Mouse (Mus musculus): ENCODE measurements at regions not wholly inside any gene's neighbourhood (a gene's known extent, or its start where the extent isn't known, plus 50 kb on each side); places are given as distances from the start of the nearest gene placed in this dataset.
"Not testable (repeated sequence)": the region's sequence is repeated elsewhere in the genome, so short reads cannot be mapped to it uniquely, and the experiment has no call there.

DNA sequence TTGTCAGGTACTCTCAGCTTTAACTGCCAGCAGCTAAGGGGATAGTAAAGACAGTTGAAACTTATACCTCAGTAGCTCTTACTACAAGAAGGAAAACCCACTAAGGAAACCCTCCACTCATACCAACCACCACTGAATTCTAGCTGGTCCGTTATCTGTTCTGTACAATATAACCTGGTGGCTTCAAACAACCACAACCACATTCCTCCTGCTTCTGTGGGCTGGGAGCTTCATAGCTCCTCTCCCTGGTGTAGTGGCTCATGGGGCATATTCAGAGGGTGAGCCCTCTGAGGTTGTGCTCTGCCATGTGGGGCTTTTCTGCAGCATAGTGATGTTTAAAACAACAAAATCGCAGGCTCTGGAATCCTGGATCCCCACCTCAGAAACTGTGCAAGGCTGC is 110.0 kb upstream of the Arid1b start:
- Histone ChIP-seq H3K4me3 (no peak overlapping the region), H3K27me3 (no peaks in the 10 kb centered on the region), H3K4me2 (replicated peaks) (no peak overlapping the region), H3K4me1 (no peaks in the 10 kb centered on the region), H3K27ac (no peak overlapping the region), H3K9ac (no peak overlapping the region), H3K9me3 (no peaks in the 10 kb centered on the region), H3K36me3 (no peaks in the 10 kb centered on the region)
- no peak for ATAC-seq (ENCODE audit: low FRiP score, low read depth)
- 86% methylated on average over 2 of the region's 2 CpGs for WGBS

DNA sequence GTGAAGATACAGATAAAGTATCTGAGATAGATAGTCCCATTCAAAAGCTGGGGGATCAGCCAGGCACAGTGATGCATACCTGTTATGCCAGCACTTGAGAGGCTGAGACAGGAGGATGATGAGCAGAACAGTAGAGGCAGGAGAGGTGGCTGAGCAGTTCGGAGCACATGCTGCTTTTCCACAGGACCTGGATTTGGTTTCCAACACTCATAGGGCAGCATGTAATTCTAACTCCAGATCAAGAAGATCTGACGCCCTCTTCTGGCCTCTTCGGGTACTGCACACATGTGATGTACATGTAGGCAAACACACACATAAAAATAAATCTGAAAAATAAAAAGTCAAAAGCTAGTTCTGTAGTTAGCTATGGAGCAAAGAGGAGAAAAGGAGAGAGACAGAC is 109.4 kb upstream of the Arid1b start:
- ATAC-seq (ENCODE audit: low FRiP score, low read depth) = no peak
- Histone ChIP-seq H3K4me2 (replicated peaks) (no peak overlapping the region), H3K9ac (no peak overlapping the region), H3K9me3 (no peaks in the 10 kb centered on the region), H3K4me1 (no peaks in the 10 kb centered on the region), H3K36me3 (no peaks in the 10 kb centered on the region), H3K27me3 (no peaks in the 10 kb centered on the region), H3K4me3 (no peak overlapping the region), H3K27ac (no peak overlapping the region)
- WGBS = 68% methylated on average over 3 of the region's 3 CpGs

DNA sequence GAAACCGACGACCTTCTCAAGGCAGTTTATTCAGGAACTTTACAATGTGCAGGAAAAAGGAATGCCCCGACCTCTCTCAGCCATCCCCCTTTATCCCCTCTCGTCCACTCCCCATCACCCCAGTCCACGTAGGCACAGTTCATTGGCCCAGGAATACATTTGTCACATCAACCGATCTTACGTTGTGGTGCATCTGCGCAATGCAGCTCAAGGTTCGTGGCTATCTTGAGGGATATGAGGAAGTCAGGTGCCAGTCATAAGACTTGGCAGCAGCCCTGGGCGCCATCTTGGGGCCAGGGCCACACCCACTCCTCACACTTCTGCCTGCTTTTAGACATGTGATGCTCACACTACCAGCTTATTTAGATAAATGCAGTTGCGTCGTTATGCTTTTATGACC is 106.8 kb upstream of the Arid1b start:
- not testable (repeated sequence) for H3K4me3 ChIP-seq; H3K27ac ChIP-seq; H3K36me3 ChIP-seq; H3K9ac ChIP-seq; H3K4me2 ChIP-seq (replicated peaks); ATAC-seq (ENCODE audit: low FRiP score, low read depth); H3K4me1 ChIP-seq; H3K9me3 ChIP-seq; H3K27me3 ChIP-seq
- WGBS = 86% methylated on average over 12 of the region's 12 CpGs

DNA sequence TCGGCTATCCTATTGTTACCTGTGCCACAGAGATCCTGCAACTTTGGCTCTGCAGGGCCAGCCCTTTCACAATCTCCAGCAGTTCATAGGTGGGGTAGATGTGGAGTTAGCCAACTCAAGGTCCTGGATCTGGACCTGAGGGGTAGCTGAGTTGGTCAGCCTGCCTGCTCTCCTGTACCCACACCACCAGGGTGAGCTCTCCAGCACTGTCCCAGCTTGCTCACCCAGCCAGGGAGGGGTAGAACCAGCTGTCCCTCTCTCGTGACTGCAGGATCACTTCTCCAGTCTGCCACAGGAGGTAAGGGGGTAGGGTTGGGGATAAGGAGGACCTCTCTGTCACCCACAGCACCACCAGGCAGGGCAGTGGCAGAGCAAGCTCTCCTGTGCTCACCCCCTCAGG is 104.6 kb upstream of the Arid1b start:
- 68% methylated on average over 2 of the region's 2 CpGs for WGBS
- H3K9ac ChIP-seq = no peak overlapping the region
- H3K27me3 ChIP-seq = no peaks in the 10 kb centered on the region
- no peaks in the 10 kb centered on the region for H3K36me3 ChIP-seq
- H3K9me3 ChIP-seq = no peaks in the 10 kb centered on the region
- no peak overlapping the region for H3K4me2 ChIP-seq (replicated peaks)
- no peak overlapping the region for H3K4me3 ChIP-seq
- H3K27ac ChIP-seq = no peak overlapping the region
- no peaks in the 10 kb centered on the region for H3K4me1 ChIP-seq
- no peak for ATAC-seq (ENCODE audit: low FRiP score, low read depth)

DNA sequence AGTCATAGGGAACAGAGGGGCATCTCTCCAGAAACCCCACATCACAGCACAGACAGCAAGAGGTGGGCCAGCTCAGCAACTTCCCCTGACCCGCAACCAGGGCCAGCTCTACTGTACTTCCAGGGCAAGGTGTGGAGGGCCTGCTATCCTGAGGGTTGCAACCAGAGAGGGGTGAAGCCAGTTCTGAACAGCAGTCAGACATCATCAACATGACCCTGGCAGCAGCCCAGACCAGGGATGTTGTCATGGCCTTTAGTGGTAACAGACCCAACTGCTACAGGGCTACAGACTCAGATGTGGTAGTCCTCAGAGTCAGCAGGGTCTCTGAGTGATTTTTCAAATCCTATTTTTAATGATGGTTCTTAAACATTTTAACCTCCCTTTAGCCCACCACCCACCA is 104.0 kb upstream of the Arid1b start:
- no peaks in the 10 kb centered on the region for H3K9me3 ChIP-seq
- no peak overlapping the region for H3K4me2 ChIP-seq (replicated peaks)
- H3K4me1 ChIP-seq = no peaks in the 10 kb centered on the region
- H3K4me3 ChIP-seq = no peak overlapping the region
- H3K9ac ChIP-seq = no peak overlapping the region
- ATAC-seq (ENCODE audit: low FRiP score, low read depth) = no peak
- no peaks in the 10 kb centered on the region for H3K36me3 ChIP-seq
- 94% methylated on average over 1 of the region's 1 CpGs for WGBS
- no peak overlapping the region for H3K27ac ChIP-seq
- H3K27me3 ChIP-seq = no peaks in the 10 kb centered on the region

DNA sequence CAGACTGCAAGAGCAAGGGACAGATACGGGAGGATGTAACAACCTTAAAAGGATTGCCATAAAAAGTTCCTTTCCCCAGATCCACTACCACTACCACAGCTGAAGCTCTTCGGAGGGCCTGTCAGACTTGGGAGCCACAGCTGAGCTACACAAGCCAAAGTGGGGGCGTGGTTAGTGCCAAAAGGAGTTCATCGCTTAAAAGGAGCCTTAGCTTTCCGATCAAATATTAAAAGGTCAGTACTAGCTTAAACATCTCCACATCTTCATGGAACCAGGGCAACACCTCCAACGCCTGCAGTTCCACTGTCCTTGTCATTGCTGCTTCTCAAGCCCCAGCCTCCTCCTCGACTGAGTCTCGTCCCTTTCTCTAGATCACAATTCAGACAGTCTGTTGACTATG is 102.6 kb upstream of the Arid1b start:
- H3K4me1 ChIP-seq = no peaks in the 10 kb centered on the region
- no peak overlapping the region for H3K9ac ChIP-seq
- H3K27ac ChIP-seq = no peak overlapping the region
- no peaks in the 10 kb centered on the region for H3K27me3 ChIP-seq
- no peak overlapping the region for H3K4me3 ChIP-seq
- no peaks in the 10 kb centered on the region for H3K9me3 ChIP-seq
- no peak overlapping the region for H3K4me2 ChIP-seq (replicated peaks)
- ATAC-seq (ENCODE audit: low FRiP score, low read depth) = no peak
- H3K36me3 ChIP-seq = no peaks in the 10 kb centered on the region
- 88% methylated on average over 8 of the region's 8 CpGs for WGBS

DNA sequence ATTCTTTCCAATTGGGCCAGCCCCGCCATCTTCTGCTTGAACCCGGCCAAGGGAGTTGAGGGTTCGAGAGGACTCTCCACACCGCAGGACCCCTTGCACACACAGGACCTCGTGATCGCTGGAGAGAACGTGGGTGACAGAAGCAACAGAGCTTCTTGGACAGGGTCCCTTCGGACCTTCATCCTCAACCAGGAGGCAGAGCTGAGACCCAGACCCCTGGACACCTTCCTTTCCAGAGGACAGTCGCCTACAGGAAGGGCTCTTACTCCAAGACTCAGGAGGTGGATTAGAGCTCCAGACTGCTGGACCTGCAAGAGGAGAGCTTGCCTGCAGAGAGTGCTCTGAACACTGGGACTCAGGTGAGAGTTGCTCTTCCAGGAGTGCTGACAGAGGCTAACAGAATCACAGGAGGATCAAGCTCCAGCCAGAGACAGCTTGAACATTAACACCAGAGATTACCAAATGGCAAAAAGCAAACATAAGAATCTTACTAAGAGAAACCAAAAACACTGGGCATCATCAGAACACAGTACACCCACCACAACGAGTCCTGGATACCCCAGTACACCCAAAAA is 99.3 kb upstream of the Arid1b start:
- H3K9ac ChIP-seq; H3K9me3 ChIP-seq; H3K4me1 ChIP-seq; H3K36me3 ChIP-seq; H3K4me2 ChIP-seq (replicated peaks); H3K27ac ChIP-seq; H3K4me3 ChIP-seq; ATAC-seq (ENCODE audit: low FRiP score, low read depth); H3K27me3 ChIP-seq: not testable (repeated sequence)
- 90% methylated on average over 10 of the region's 10 CpGs for WGBS

DNA sequence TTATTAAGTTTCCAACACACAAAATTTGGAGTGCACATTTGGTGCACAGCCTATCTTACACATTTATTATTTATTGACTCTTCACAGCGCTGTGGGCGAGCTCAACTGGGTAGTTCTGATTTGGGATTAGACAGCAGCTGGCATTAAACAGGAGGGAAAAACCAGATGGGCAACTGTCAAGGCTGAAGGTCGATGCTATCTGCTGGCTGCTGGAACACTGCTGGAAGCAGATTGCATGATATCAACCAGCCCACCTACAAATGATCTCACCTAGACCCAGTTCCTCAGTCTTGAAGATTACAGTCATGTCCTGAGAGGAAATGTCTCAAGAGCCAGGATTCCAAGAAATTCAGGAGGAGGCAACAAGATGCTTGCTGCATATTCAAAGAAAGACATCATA is 91.0 kb upstream of the Arid1b start:
- no peak overlapping the region for H3K9ac ChIP-seq
- H3K4me2 ChIP-seq (replicated peaks) = no peak overlapping the region
- peaks cover 3% of the 10 kb centered on the region; the same call in 1 of the 2 replicates for H3K4me1 ChIP-seq
- H3K4me3 ChIP-seq = no peak overlapping the region
- no peak overlapping the region for H3K27ac ChIP-seq
- WGBS = 72% methylated on average over 3 of the region's 3 CpGs
- ATAC-seq (ENCODE audit: low FRiP score, low read depth) = no peak
- no peaks in the 10 kb centered on the region for H3K9me3 ChIP-seq
- H3K27me3 ChIP-seq = no peaks in the 10 kb centered on the region
- no peaks in the 10 kb centered on the region for H3K36me3 ChIP-seq

DNA sequence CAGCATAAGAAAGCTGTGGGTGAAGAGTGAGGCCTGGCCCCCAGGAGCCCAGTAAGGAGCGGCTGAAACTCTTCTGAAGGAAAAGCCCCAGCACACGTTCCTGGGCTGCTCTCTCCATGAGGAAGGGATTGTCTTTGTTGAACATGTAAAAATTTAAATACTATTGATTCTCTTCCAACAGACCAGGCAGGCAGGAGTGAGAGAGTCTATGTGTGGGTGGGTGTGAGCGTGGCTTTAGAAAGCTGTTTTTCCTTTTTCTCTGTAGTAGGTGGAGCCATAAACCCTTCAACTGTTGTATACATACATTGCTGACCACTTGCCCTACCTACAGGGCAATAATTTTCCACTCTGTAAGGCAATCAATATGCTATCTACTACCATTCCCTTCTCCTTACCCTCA is 87.6 kb upstream of the Arid1b start:
- ATAC-seq (ENCODE audit: low FRiP score, low read depth) = no peak
- H3K36me3 ChIP-seq = no peaks in the 10 kb centered on the region
- H3K4me1 ChIP-seq = peaks cover 10% of the 10 kb centered on the region; the same call in 1 of the 2 replicates
- H3K9ac ChIP-seq = no peak overlapping the region
- H3K27me3 ChIP-seq = no peaks in the 10 kb centered on the region
- 32% methylated on average over 3 of the region's 3 CpGs for WGBS
- H3K4me3 ChIP-seq = no peak overlapping the region
- no peaks in the 10 kb centered on the region for H3K9me3 ChIP-seq
- peak overlapping the region; percentile 72; the same call in 1 of the 2 replicates for H3K4me2 ChIP-seq (replicated peaks)
- H3K27ac ChIP-seq = peak overlapping the region; percentile 28; the same call in 1 of the 2 replicates

DNA sequence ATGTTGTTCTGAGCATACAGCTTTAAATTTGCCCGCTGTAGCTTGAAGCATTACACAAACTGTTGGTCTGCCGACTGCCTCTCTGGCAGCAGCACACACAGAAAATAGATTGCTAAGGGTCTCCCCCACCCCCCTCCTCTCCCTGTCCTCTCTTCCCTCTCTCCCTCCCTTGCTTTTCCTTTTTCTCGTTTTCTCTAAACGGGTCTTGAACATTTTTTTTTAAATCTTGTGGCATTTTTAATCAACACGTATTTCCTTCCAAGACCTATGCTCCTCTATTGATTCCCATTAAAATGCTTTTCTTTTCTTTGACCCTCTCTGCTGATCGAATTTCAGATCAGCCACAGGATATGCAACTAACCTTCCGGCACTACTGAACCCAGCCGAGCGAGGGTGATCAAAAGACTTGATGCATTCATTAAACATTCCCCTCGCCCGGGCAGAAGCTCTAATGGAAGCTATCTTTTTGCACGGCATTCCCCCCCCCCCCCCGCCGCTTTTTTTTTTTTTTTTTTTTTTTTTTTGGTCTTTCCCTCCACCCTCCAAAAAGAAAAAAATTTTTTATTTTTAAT is 86.9 kb upstream of the Arid1b start:
- peak overlapping the region; percentile 76; the same call in 1 of the 2 replicates for H3K9ac ChIP-seq
- H3K4me3 ChIP-seq = peak overlapping the region; percentile 55
- H3K4me1 ChIP-seq = peaks cover 10% of the 10 kb centered on the region; the same call in 1 of the 2 replicates
- H3K36me3 ChIP-seq = no peaks in the 10 kb centered on the region
- ATAC-seq (ENCODE audit: low FRiP score, low read depth) = no peak
- no peaks in the 10 kb centered on the region for H3K9me3 ChIP-seq
- H3K27me3 ChIP-seq = no peaks in the 10 kb centered on the region
- peak overlapping the region; percentile 72 for H3K4me2 ChIP-seq (replicated peaks)
- under 1% methylated on average over 14 of the region's 14 CpGs for WGBS
- peak overlapping the region; percentile 79 for H3K27ac ChIP-seq

DNA sequence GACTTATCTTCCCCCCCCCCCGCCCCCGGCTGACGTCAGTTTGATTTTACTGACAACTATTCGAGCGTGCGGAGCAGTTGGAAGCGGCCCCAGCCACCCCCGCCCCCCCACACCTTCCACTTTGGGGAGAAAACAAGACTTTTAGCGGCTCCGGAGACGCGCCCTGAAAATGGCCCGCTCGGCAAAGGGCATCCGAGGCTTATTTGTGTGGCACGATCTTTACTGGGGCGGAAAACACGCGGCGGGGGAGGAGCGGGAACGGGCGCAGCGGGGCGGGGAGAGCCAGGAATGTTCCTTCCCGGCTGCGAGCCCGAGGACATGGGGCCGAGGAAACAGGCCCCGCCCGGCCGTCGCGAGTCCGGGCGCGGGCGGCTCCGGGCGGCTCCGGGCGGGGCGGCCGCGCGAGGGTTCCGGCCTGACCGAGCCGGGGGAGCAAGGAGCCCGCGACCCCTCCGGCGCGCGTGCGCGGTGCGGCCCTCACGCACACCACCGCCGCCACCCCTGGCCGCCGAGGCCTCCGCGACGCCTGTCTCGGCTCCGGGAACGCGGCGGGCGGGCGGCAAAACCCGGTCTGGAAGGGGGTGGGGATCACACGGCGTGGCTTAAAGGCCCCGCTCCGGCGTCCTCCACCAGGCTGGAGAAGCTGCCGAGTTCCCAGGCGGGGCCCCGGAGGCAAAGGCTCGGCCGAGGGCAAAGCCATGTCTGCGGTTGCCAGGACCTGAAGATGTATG is 86.1 kb upstream of the Arid1b start:
- H3K4me1 ChIP-seq = peaks cover 10% of the 10 kb centered on the region; the same call in 1 of the 2 replicates
- H3K36me3 ChIP-seq = no peaks in the 10 kb centered on the region
- peak overlapping the region; percentile 55 for H3K4me3 ChIP-seq
- H3K4me2 ChIP-seq (replicated peaks) = peak overlapping the region; percentile 72
- peak overlapping the region; percentile 96 for H3K27ac ChIP-seq
- H3K27me3 ChIP-seq = no peaks in the 10 kb centered on the region
- peak overlapping the region; percentile 76 for H3K9ac ChIP-seq
- WGBS = under 1% methylated on average over 75 of the region's 85 CpGs
- no peaks in the 10 kb centered on the region for H3K9me3 ChIP-seq
- peak; percentile 96 for ATAC-seq (ENCODE audit: low FRiP score, low read depth)

DNA sequence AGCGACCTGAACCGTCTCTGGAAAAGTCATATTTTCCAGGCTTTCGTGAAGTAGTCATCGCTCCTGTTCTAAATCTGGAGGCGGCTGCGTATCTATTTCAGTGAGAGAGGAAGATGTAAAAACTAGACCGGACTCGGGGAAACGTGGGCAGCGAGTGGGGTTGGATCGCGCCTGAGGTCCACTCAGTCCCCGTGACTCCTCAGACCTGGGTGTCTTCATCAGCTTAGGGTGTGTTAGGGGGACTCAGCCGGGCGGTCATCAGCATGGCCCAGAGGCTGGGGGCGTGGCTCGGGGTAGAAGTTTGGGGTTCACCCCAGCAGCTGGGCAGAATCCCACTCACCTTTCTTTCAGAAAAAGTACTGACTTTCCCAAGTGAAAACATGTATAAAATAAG is 85.6 kb upstream of the Arid1b start:
- H3K4me2 ChIP-seq (replicated peaks) = peak overlapping the region; percentile 72

More for the DNA sequence above, 85.6 kb upstream of the Arid1b start:
- Histone ChIP-seq H3K4me1 (peaks cover 10% of the 10 kb centered on the region; the same call in 1 of the 2 replicates), H3K9ac (peak overlapping the region; percentile 76), H3K27me3 (no peaks in the 10 kb centered on the region), H3K4me3 (peak overlapping the region; percentile 55), H3K9me3 (no peaks in the 10 kb centered on the region), H3K36me3 (no peaks in the 10 kb centered on the region), H3K27ac (peak overlapping the region; percentile 96)
- peak; percentile 44 for ATAC-seq (ENCODE audit: low FRiP score, low read depth)
- 2% methylated on average over 17 of the region's 17 CpGs for WGBS

All from limb, embryonic 13.5 days (tissue).